Mouse (Mus musculus) kidney, embryonic 15.5 days (tissue): ENCODE measurements around the gene Sspo. TPM values are rescaled to one million over a fixed set of nuclear protein-coding genes. Genes with fewer than 3 reads are reported as not detected.
A peak's percentile ranks its signal among the peaks of the same experiment; 100 is the strongest.

Source experiments
- ATAC-seq: fragments of 200-750 bp; cut with Nextera tagmentation; replicated peaks from 2 replicates; pipeline ENCODE4 v1.8.0; 2017; ENCODE audit warnings: moderate TSS enrichment; ENCODE audit not compliant: low FRiP score
- H3K27ac ChIP-seq: fragments of 300-500 bp; sonication (generic); 2 replicates; pipeline ENCODE4 v1.5.1; 2015; ENCODE audit warnings: mild to moderate bottlenecking, inconsistent platforms
- H3K27me3 ChIP-seq: fragments of 300-500 bp; sonication (generic); 2 replicates; pipeline ENCODE4 v1.6.1; 2015; ENCODE audit warnings: inconsistent platforms
- H3K36me3 ChIP-seq: fragments of 300-500 bp; sonication (generic); 2 replicates; pipeline ENCODE4 v1.6.1; 2015; ENCODE audit warnings: inconsistent platforms
- H3K4me1 ChIP-seq: fragments of 300-500 bp; sonication (generic); 2 replicates; pipeline ENCODE4 v1.6.1; 2015; ENCODE audit warnings: inconsistent platforms
- H3K4me2 ChIP-seq: fragments of 300-500 bp; sonication (generic); 2 replicates; pipeline ENCODE4 v1.6.1; 2015; ENCODE audit warnings: moderate library complexity, mild to moderate bottlenecking, inconsistent platforms
- H3K4me3 ChIP-seq: fragments of 300-500 bp; sonication (generic); replicated peaks from 2 replicates; pipeline ENCODE4 v1.5.1; 2015; ENCODE audit warnings: mild to moderate bottlenecking, inconsistent platforms
- H3K9ac ChIP-seq: fragments of 300-500 bp; sonication (generic); 2 replicates; pipeline ENCODE4 v1.6.1; 2015; ENCODE audit warnings: mild to moderate bottlenecking, inconsistent platforms
- H3K9me3 ChIP-seq: fragments of 300-500 bp; sonication (generic); replicated peaks from 2 replicates; pipeline ENCODE4 v1.6.1; 2016; ENCODE audit warnings: inconsistent platforms
- WGBS: fragments of 180-500 bp; shearing (Covaris S2); methylation state at CpG from one replicate; pipeline ENCODE4 v1.1.7; 2015; ENCODE audit warnings: mixed read lengths; 5-methylcytosine and 5-hydroxymethylcytosine counted together
- polyA plus RNA-seq: library from polyadenylated mRNA; unstranded; fragments of >200 nt; fragmentation: Nextera tagmentation; extraction: Ambion mirVana; gene quantifications from 2 replicates; pipeline ENCODE4 v1.2.1, GENCODE M21; 2015

The Sspo gene
- 0.22 and 0.86 TPM in 2 replicates for polyA plus RNA-seq

- no peaks in the 10 kb centered on the region for H3K9me3 ChIP-seq
- peaks cover under 1% of the 10 kb centered on the region; the same call in 1 of the 2 replicates for H3K36me3 ChIP-seq
- WGBS = 87% methylated on average over 1 of the region's 1 CpGs
- ATAC-seq = no peak
- H3K9ac ChIP-seq = no peak within 1 kb of the TSS
- H3K4me1 ChIP-seq = peaks cover 38% of the 10 kb centered on the region
- H3K4me3 ChIP-seq = no peak within 1 kb of the TSS
- no peak within 1 kb of the TSS for H3K4me2 ChIP-seq
- H3K27ac ChIP-seq = peak within 1 kb of the TSS; percentile 98; the same call in 1 of the 2 replicates
- no peaks in the 10 kb centered on the region for H3K27me3 ChIP-seq
Observed at GRCm38 (mm10) chr6:48447929-48448328, at the start of gene Sspo. Sspo (plus strand) TSS chr6:48448229.

- no peak for ATAC-seq
- Histone ChIP-seq H3K27me3 (no peaks in the 10 kb centered on the region), H3K9ac (no peak overlapping the region), H3K36me3 (peaks cover 28% of the 10 kb centered on the region), H3K4me3 (no peak overlapping the region), H3K4me1 (peaks cover 21% of the 10 kb centered on the region), H3K9me3 (no peaks in the 10 kb centered on the region), H3K27ac (no peak overlapping the region), H3K4me2 (no peak overlapping the region)
- 91% methylated on average over 5 of the region's 5 CpGs for WGBS
Observed at GRCm38 (mm10) chr6:48399906-48400305, 48.1 kb upstream of the Sspo start.

- ATAC-seq = no peak
- WGBS = 90% methylated on average over 5 of the region's 5 CpGs
Observed at GRCm38 (mm10) chr6:48404071-48404470, 44.0 kb upstream of the Sspo start.

GRCm38 (mm10) chr6:48409726-48410343 is 38.2 kb upstream of the Sspo start:
- H3K4me2 ChIP-seq = no peak overlapping the region
- H3K27me3 ChIP-seq = no peaks in the 10 kb centered on the region
- no peaks in the 10 kb centered on the region for H3K4me1 ChIP-seq
- H3K27ac ChIP-seq = no peak overlapping the region
- 95% methylated on average over 4 of the region's 4 CpGs for WGBS
- ATAC-seq = no peak
- no peaks in the 10 kb centered on the region for H3K9me3 ChIP-seq
- H3K36me3 ChIP-seq = peaks cover 100% of the 10 kb centered on the region
- no peak overlapping the region for H3K4me3 ChIP-seq
- no peak overlapping the region for H3K9ac ChIP-seq

More at GRCm38 (mm10) chr6:48404071-48404470, 44.0 kb upstream of the Sspo start:
- H3K4me1 ChIP-seq = no peaks in the 10 kb centered on the region
- H3K27me3 ChIP-seq = no peaks in the 10 kb centered on the region
- no peaks in the 10 kb centered on the region for H3K9me3 ChIP-seq
- H3K27ac ChIP-seq = no peak overlapping the region
- H3K4me2 ChIP-seq = no peak overlapping the region
- H3K9ac ChIP-seq = no peak overlapping the region
- H3K36me3 ChIP-seq = peaks cover 66% of the 10 kb centered on the region
- H3K4me3 ChIP-seq = no peak overlapping the region

GRCm38 (mm10) chr6:48410551-48410950 is 37.5 kb upstream of the Sspo start:
- Histone ChIP-seq H3K27ac (no peak overlapping the region), H3K27me3 (no peaks in the 10 kb centered on the region), H3K4me3 (no peak overlapping the region), H3K36me3 (peaks cover 100% of the 10 kb centered on the region), H3K9ac (no peak overlapping the region), H3K4me2 (no peak overlapping the region), H3K9me3 (no peaks in the 10 kb centered on the region), H3K4me1 (no peaks in the 10 kb centered on the region)
- no peak for ATAC-seq
- 55% methylated on average over 3 of the region's 3 CpGs for WGBS

- 91% methylated on average over 6 of the region's 6 CpGs for WGBS
- H3K4me2 ChIP-seq = no peak overlapping the region
- H3K4me1 ChIP-seq = no peaks in the 10 kb centered on the region
- H3K36me3 ChIP-seq = peaks cover 100% of the 10 kb centered on the region
- ATAC-seq = no peak
- H3K9ac ChIP-seq = no peak overlapping the region
- no peaks in the 10 kb centered on the region for H3K27me3 ChIP-seq
- H3K27ac ChIP-seq = no peak overlapping the region
- no peaks in the 10 kb centered on the region for H3K9me3 ChIP-seq
- H3K4me3 ChIP-seq = no peak overlapping the region
Observed at GRCm38 (mm10) chr6:48411193-48412092, 36.6 kb upstream of the Sspo start.

GRCm38 (mm10) chr6:48412147-48412546 is 35.9 kb upstream of the Sspo start:
- Histone ChIP-seq H3K4me3 (no peak overlapping the region), H3K9me3 (no peaks in the 10 kb centered on the region), H3K27me3 (no peaks in the 10 kb centered on the region), H3K9ac (no peak overlapping the region), H3K4me2 (no peak overlapping the region), H3K27ac (no peak overlapping the region), H3K36me3 (peaks cover 99% of the 10 kb centered on the region), H3K4me1 (no peaks in the 10 kb centered on the region)
- 81% methylated on average over 4 of the region's 4 CpGs for WGBS
- ATAC-seq = no peak

GRCm38 (mm10) chr6:48412662-48413061 is 35.4 kb upstream of the Sspo start:
- Histone ChIP-seq H3K9me3 (no peaks in the 10 kb centered on the region), H3K36me3 (peaks cover 99% of the 10 kb centered on the region), H3K27ac (no peak overlapping the region), H3K9ac (no peak overlapping the region), H3K4me3 (no peak overlapping the region), H3K4me2 (no peak overlapping the region), H3K27me3 (no peaks in the 10 kb centered on the region), H3K4me1 (no peaks in the 10 kb centered on the region)
- 95% methylated on average over 3 of the region's 3 CpGs for WGBS
- no peak for ATAC-seq

- Histone ChIP-seq H3K4me1 (no peaks in the 10 kb centered on the region), H3K27ac (no peak overlapping the region), H3K4me3 (no peak overlapping the region), H3K4me2 (no peak overlapping the region), H3K9me3 (no peaks in the 10 kb centered on the region), H3K9ac (no peak overlapping the region), H3K36me3 (peaks cover 99% of the 10 kb centered on the region), H3K27me3 (no peaks in the 10 kb centered on the region)
- ATAC-seq = no peak
- 87% methylated on average over 10 of the region's 10 CpGs for WGBS
Observed at GRCm38 (mm10) chr6:48413081-48413480, 34.9 kb upstream of the Sspo start.

GRCm38 (mm10) chr6:48414886-48415285 is 33.1 kb upstream of the Sspo start:
- ATAC-seq = no peak
- Histone ChIP-seq H3K9me3 (no peaks in the 10 kb centered on the region), H3K27ac (no peak overlapping the region), H3K4me2 (no peak overlapping the region), H3K9ac (no peak overlapping the region), H3K27me3 (no peaks in the 10 kb centered on the region), H3K36me3 (peaks cover 82% of the 10 kb centered on the region), H3K4me1 (no peaks in the 10 kb centered on the region), H3K4me3 (no peak overlapping the region)
- 94% methylated on average over 1 of the region's 1 CpGs for whole genome bisulfite sequencing

GRCm38 (mm10) chr6:48415636-48416035 is 32.4 kb upstream of the Sspo start:
- 86% methylated on average over 7 of the region's 7 CpGs for WGBS

GRCm38 (mm10) chr6:48416486-48416885 is 31.5 kb upstream of the Sspo start:
- no peak overlapping the region for H3K27ac ChIP-seq
- peaks cover 7% of the 10 kb centered on the region; the same call in 1 of the 2 replicates for H3K4me1 ChIP-seq
- H3K9me3 ChIP-seq = no peaks in the 10 kb centered on the region
- H3K4me2 ChIP-seq = no peak overlapping the region
- peaks cover 66% of the 10 kb centered on the region for H3K36me3 ChIP-seq
- H3K27me3 ChIP-seq = no peaks in the 10 kb centered on the region
- whole genome bisulfite sequencing = 90% methylated on average over 2 of the region's 2 CpGs
- no peak overlapping the region for H3K4me3 ChIP-seq
- H3K9ac ChIP-seq = no peak overlapping the region
- ATAC-seq = no peak

More at GRCm38 (mm10) chr6:48415636-48416035, 32.4 kb upstream of the Sspo start:
- no peak overlapping the region for H3K4me2 ChIP-seq
- H3K27ac ChIP-seq = no peak overlapping the region
- 0 out of 2 replicates have a peak, but pooled peaks cover 3% of the 10 kb centered on the region for H3K4me1 ChIP-seq
- H3K36me3 ChIP-seq = peaks cover 74% of the 10 kb centered on the region
- H3K9ac ChIP-seq = no peak overlapping the region
- ATAC-seq = no peak
- H3K9me3 ChIP-seq = no peaks in the 10 kb centered on the region
- H3K27me3 ChIP-seq = no peaks in the 10 kb centered on the region
- H3K4me3 ChIP-seq = no peak overlapping the region
